Mouse (Mus musculus): Measurements from ENCODE around the gene Tmem176b.
"Not testable (repeated sequence)": the region's sequence is repeated elsewhere in the genome, so short reads cannot be mapped to it uniquely, and the experiment has no call there.

The Tmem176b gene

GRCm38 (mm10) chr6:48840371-48840969, 826 bp downstream of the Tmem176b start, which contains the start of gene Tmem176a:
Gene Tmem176a (plus strand): TSS chr6:48840919.
- peak in 1 of 2 experiments; percentile 4 for DNase-seq

GRCm38 (mm10) chr6:48838321-48839080, 2.8 kb downstream of the Tmem176b start:
- no peak for DNase-seq

GRCm38 (mm10) chr6:48837516-48837915, 3.8 kb downstream of the Tmem176b start:
- no peak for DNase-seq

GRCm38 (mm10) chr6:48836146-48836545, 5.2 kb downstream of the Tmem176b start:
- DNase-seq = no peak

GRCm38 (mm10) chr6:48835241-48835640, 6.1 kb downstream of the Tmem176b start:
- DNase-seq = no peak

- no peak for DNase-seq
Measured at GRCm38 (mm10) chr6:48833515-48833914, 7.8 kb downstream of the Tmem176b start.

- no peak for DNase-seq
Measured at GRCm38 (mm10) chr6:48832426-48832825, 8.9 kb downstream of the Tmem176b start.

GRCm38 (mm10) chr6:48831141-48831540, 10.2 kb downstream of the Tmem176b start:
- no peak for DNase-seq

- no peak for DNase-seq
Measured at GRCm38 (mm10) chr6:48830241-48830640, 11.1 kb downstream of the Tmem176b start.

- DNase-seq = no peak
Measured at GRCm38 (mm10) chr6:48829651-48830050, 11.6 kb downstream of the Tmem176b start.

GRCm38 (mm10) chr6:48828976-48829375, 12.3 kb downstream of the Tmem176b start:
- no peak for DNase-seq

- no peak for DNase-seq
Measured at GRCm38 (mm10) chr6:48825016-48825415, 16.3 kb downstream of the Tmem176b start.

GRCm38 (mm10) chr6:48821991-48822785, 19.1 kb downstream of the Tmem176b start:
- DNase-seq = not testable (repeated sequence)

- peak; percentile 51 to 56 for DNase-seq
Measured at GRCm38 (mm10) chr6:48817815-48818214, 23.5 kb downstream of the Tmem176b start.

GRCm38 (mm10) chr6:48815013-48815412, 26.3 kb downstream of the Tmem176b start:
- no peak for DNase-seq

GRCm38 (mm10) chr6:48809494-48810219, 31.6 kb downstream of the Tmem176b start:
- no peak for DNase-seq

GRCm38 (mm10) chr6:48806746-48807145, 34.5 kb downstream of the Tmem176b start:
- no peak for DNase-seq

- no peak for DNase-seq
Measured at GRCm38 (mm10) chr6:48804346-48804745, 37.0 kb downstream of the Tmem176b start.

- DNase-seq = no peak
Measured at GRCm38 (mm10) chr6:48803406-48804051, 37.8 kb downstream of the Tmem176b start.

GRCm38 (mm10) chr6:48801897-48802296, 39.4 kb downstream of the Tmem176b start:
- no peak for DNase-seq

GRCm38 (mm10) chr6:48787867-48788266, 53.4 kb downstream of the Tmem176b start:
- no peak for DNase-seq

- no peak for DNase-seq
Measured at GRCm38 (mm10) chr6:48785601-48786000, 55.7 kb downstream of the Tmem176b start.

Data from thymus, postnatal 36 days (tissue).